Mouse (Mus musculus): ENCODE data around the gene Zbtb48. TPM values are rescaled to one million over a fixed set of nuclear protein-coding genes. Genes with fewer than 3 reads are reported as not detected.

Gene Zbtb48
- polyA plus RNA-seq, 1 experiment from 2014 or later, result 25.0 TPM

DNA sequence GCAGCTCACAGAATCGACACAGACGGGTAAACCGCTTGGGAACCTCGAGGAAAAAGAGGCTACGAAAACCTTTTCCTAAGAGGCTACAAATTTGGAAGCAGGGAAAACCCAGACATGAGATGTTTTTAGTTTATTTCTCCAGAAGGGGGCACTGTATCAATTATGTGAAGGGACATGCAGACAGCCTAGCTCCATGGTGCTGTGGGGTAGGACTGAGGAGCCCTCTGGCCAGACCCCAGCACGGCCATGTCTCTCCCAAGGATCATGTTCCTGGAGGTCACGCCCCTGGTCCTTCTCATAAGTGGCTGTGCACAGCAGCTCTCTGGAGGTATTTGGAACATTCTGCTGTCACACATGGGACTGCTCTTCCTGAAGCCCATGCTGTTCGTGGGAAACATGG, 46.8 kb downstream of the Zbtb48 start:
- Histone ChIP-seq H3K36me3 (replicated peaks) (peaks cover 98% of the 10 kb centered on the region), H3K4me1 (peaks cover 30% of the 10 kb centered on the region), H3K27ac (replicated peaks) (no peak overlapping the region), H3K27me3 (replicated peaks; ENCODE audit: low read depth, poor library complexity, severe bottlenecking) (no peaks in the 10 kb centered on the region), H3K4me3 (no peak overlapping the region), H3K9me3 (no peaks in the 10 kb centered on the region)
- no peak for DNase-seq (ENCODE audit: low spot score)
- 80% methylated on average over 8 of the region's 8 CpGs for WGBS

DNA sequence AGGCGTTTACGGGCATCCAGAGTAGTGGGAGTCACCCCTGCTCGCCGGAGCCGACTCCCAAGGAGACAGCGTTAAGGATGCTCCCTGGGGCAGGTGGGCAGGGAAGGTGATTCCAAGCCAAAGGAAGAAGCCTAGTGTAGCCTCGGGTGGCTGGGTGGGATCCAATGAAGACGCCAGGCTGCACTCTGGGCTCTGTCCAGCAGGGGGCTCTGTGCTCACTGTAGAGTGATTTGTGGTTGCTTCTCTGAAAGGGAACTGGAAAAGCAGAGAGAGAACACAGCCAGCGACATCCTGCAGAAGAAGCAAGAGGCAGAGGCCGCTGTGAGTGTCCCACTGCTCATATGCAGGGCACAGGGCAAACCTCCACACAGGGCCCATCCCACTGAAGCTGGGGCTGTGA, 49.7 kb downstream of the Zbtb48 start:
- peak; percentile 85 for DNase-seq (ENCODE audit: low spot score)
- Histone ChIP-seq H3K4me3 (no peak overlapping the region), H3K27ac (replicated peaks) (no peak overlapping the region), H3K27me3 (replicated peaks; ENCODE audit: low read depth, poor library complexity, severe bottlenecking) (no peaks in the 10 kb centered on the region), H3K9me3 (0 out of 2 replicates have a peak, but pooled peaks cover 5% of the 10 kb centered on the region), H3K36me3 (replicated peaks) (peaks cover 98% of the 10 kb centered on the region), H3K4me1 (peaks cover 13% of the 10 kb centered on the region)
- 41% methylated on average over 10 of the region's 10 CpGs for WGBS

DNA sequence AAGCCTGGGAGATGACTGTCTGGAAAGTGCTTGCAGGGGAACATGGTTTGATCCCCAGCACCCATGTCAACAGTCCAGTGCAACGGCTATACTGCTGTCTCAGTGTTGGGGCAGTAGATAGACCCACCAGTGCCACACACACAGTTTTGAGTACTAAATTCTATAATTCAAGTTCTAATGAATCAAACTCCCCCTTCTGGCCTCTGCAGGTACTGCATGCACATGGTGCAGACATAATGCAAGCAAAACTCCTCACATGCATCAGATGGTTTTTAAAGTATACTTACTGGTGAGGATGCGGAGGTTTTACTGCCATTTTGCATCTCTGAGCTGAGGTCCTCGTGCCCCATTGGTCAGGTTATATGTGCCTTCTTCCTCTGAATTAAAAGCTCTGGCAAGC, 52.0 kb downstream of the Zbtb48 start:
- peak; percentile 52 for DNase-seq (ENCODE audit: low spot score)
- no peak overlapping the region for H3K4me3 ChIP-seq
- peaks cover 98% of the 10 kb centered on the region for H3K36me3 ChIP-seq (replicated peaks)
- H3K27ac ChIP-seq (replicated peaks), result no peak overlapping the region
- H3K27me3 ChIP-seq (replicated peaks; ENCODE audit: low read depth, poor library complexity, severe bottlenecking), result no peaks in the 10 kb centered on the region
- peaks cover 4% of the 10 kb centered on the region; the same call in 1 of the 2 replicates for H3K4me1 ChIP-seq
- 0 out of 2 replicates have a peak, but pooled peaks cover 5% of the 10 kb centered on the region for H3K9me3 ChIP-seq
- 95% methylated on average over 3 of the region's 3 CpGs for WGBS

DNA sequence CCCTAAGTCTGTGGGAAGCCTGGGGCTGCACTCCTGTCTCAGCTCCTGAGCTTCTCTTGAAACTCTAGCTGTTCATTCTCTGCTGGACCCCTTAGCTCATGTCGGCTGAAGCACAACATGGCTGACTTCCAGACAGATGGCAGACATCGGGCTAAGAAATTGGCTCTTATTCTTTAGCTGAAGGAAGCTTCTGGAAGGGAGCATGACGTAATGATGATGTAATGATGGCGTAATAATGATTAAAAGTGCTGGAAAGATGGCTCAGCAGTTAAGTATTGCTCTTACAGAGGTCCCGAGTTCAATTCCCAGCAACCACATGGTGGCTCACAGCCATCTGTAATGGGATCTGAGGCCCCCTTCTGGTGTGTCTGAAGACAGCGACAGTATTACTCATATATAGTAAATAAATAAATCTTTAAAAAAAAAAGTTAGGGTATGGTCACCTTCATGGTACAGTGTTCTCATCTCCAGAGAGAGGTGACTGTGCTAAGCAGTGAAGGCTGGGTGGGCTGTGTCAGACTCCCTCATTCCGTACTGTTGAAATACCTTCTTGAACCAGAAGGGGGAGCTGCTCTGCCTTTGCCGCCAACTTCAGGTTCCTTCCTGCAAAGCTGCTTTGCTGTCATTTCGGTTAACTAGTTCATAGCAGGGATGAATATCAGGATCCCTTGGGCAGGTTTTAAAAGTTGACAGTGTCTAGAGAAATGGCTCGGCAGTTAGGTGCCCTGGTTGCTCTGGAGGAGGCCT, 55.1 kb downstream of the Zbtb48 start:
- H3K36me3 ChIP-seq (replicated peaks), result peaks cover 96% of the 10 kb centered on the region
- H3K4me3 ChIP-seq, result no peak overlapping the region
- 74% methylated on average over 10 of the region's 10 CpGs for WGBS
- H3K27ac ChIP-seq (replicated peaks), result no peak overlapping the region
- 0 out of 2 replicates have a peak, but pooled peaks cover 5% of the 10 kb centered on the region for H3K9me3 ChIP-seq
- no peak for DNase-seq (ENCODE audit: low spot score)
- no peaks in the 10 kb centered on the region for H3K4me1 ChIP-seq
- H3K27me3 ChIP-seq (replicated peaks; ENCODE audit: low read depth, poor library complexity, severe bottlenecking), result no peaks in the 10 kb centered on the region

Other genes starting within 250 kb of the Zbtb48 start
- 104 and 110 TPM in 2 replicates for gene Camta1, start 165.8 kb downstream of the Zbtb48 start, polyA plus RNA-seq (2016; fragmentation: Nextera tagmentation; extraction: Ambion mirVana)
- gene Dnajc11, start 94.0 kb downstream of the Zbtb48 start, polyA plus RNA-seq (2016; fragmentation: Nextera tagmentation; extraction: Ambion mirVana), result 113 and 121 TPM in 2 replicates
- gene Thap3, start 38.7 kb downstream of the Zbtb48 start, polyA plus RNA-seq (2016; fragmentation: Nextera tagmentation; extraction: Ambion mirVana), result 33.5 and 34.7 TPM in 2 replicates
- gene Phf13, start 31.4 kb downstream of the Zbtb48 start, polyA plus RNA-seq (2016; fragmentation: Nextera tagmentation; extraction: Ambion mirVana), result 29.0 and 32.1 TPM in 2 replicates
- 9.7 and 10.6 TPM in 2 replicates for gene Klhl21, start 18.9 kb downstream of the Zbtb48 start, polyA plus RNA-seq (2016; fragmentation: Nextera tagmentation; extraction: Ambion mirVana)
- gene Tas1r1, start 10.9 kb upstream of the Zbtb48 start, polyA plus RNA-seq (2016; fragmentation: Nextera tagmentation; extraction: Ambion mirVana), result 0.50 and 0.68 TPM in 2 replicates
- gene Nol9, start 11.7 kb upstream of the Zbtb48 start, polyA plus RNA-seq (2016; fragmentation: Nextera tagmentation; extraction: Ambion mirVana), result 43.7 and 44.2 TPM in 2 replicates
- gene Plekhg5, start 44.8 kb upstream of the Zbtb48 start, polyA plus RNA-seq (2016; fragmentation: Nextera tagmentation; extraction: Ambion mirVana), result 11.7 and 13.2 TPM in 2 replicates
- gene Tnfrsf25, start 88.3 kb upstream of the Zbtb48 start, polyA plus RNA-seq (2016; fragmentation: Nextera tagmentation; extraction: Ambion mirVana), result 1.0 and 1.3 TPM in 2 replicates
- 7.5 and 10.3 TPM in 2 replicates for gene Espn, start 124.7 kb upstream of the Zbtb48 start, polyA plus RNA-seq (2016; fragmentation: Nextera tagmentation; extraction: Ambion mirVana)
- 0.11 and 1.0 TPM in 2 replicates for gene Hes2, start 131.2 kb upstream of the Zbtb48 start, polyA plus RNA-seq (2016; fragmentation: Nextera tagmentation; extraction: Ambion mirVana)
- gene Acot7, start 150.5 kb upstream of the Zbtb48 start, polyA plus RNA-seq (2016; fragmentation: Nextera tagmentation; extraction: Ambion mirVana), result 51.8 and 55.5 TPM in 2 replicates
- 2.7 and 4.0 TPM in 2 replicates for gene Gpr153, start 246.6 kb upstream of the Zbtb48 start, polyA plus RNA-seq (2016; fragmentation: Nextera tagmentation; extraction: Ambion mirVana)